Mouse (Mus musculus) liver, postnatal 0 days (tissue): ENCODE results near the gene Zfhx3. TPM values are rescaled to one million over a fixed set of nuclear protein-coding genes. Genes with fewer than 3 reads are reported as not detected.

Experiments
- ATAC-seq: fragments of 200-750 bp; cut with Nextera tagmentation; 2 replicates; pipeline ENCODE4 v1.8.0; 2017; ENCODE audit warnings: mild to moderate bottlenecking, moderate library complexity
- DNase-seq: peaks from one replicate; pipeline ENCODE4 v3.0.0-alpha.2; 2016
- H3K27ac ChIP-seq: fragments of 300-500 bp; sonication (generic); 2 replicates; pipeline ENCODE4 v1.5.1; 2014; ENCODE audit warnings: antibody characterized with exemption, moderate library complexity, mild to moderate bottlenecking, low read depth
- H3K27me3 ChIP-seq: fragments of 300-500 bp; sonication (generic); 2 replicates; pipeline ENCODE4 v1.6.1; 2014; ENCODE audit warnings: low read length, control low read depth, mixed read lengths; ENCODE audit not compliant: insufficient read depth
- H3K36me3 ChIP-seq: fragments of 300-500 bp; sonication (generic); replicated peaks from 2 replicates; pipeline ENCODE4 v1.6.1; 2014; ENCODE audit warnings: mild to moderate bottlenecking, control low read depth, low read length, moderate library complexity, mixed read lengths; ENCODE audit not compliant: insufficient read depth
- H3K4me1 ChIP-seq: fragments of 300-500 bp; sonication (generic); 2 replicates; pipeline ENCODE4 v1.6.1; 2014; ENCODE audit warnings: antibody characterized with exemption, mild to moderate bottlenecking, control low read depth; ENCODE audit not compliant: insufficient read depth
- H3K4me2 ChIP-seq: fragments of 300-500 bp; sonication (generic); 2 replicates; pipeline ENCODE4 v1.6.1; 2014; ENCODE audit warnings: low read depth, mild to moderate bottlenecking, low read length, moderate library complexity, mixed read lengths
- H3K4me3 ChIP-seq: fragments of 300-500 bp; sonication (generic); 2 replicates; pipeline ENCODE4 v1.5.1; 2014; ENCODE audit warnings: low read depth, low read length
- H3K9ac ChIP-seq: fragments of 300-500 bp; sonication (generic); replicated peaks from 2 replicates; pipeline ENCODE4 v1.6.1; 2014; ENCODE audit warnings: mild to moderate bottlenecking, moderate library complexity
- H3K9me3 ChIP-seq: fragments of 300-500 bp; sonication (generic); 2 replicates; pipeline ENCODE4 v1.6.1; 2016; ENCODE audit warnings: mild to moderate bottlenecking, control low read depth, low read length, mixed read lengths
- CTCF ChIP-seq: sonication (generic); IDR thresholded peaks from 2 replicates; pipeline ENCODE4 v1.5.1; 2016; ENCODE audit warnings: antibody characterized with exemption, low read depth
- EP300 ChIP-seq: IDR thresholded peaks from 2 replicates; pipeline ENCODE4 v1.6.1; 2016; ENCODE audit warnings: antibody characterized with exemption, low read depth, mild to moderate bottlenecking
- WGBS: fragments of 180-500 bp; shearing (Covaris S2); extraction: QIAGEN DNeasy Blood & Tissue Kit; methylation state at CpG from one replicate; pipeline ENCODE4 v1.1.7; 2014; ENCODE audit not compliant: insufficient replicate concordance; 5-methylcytosine and 5-hydroxymethylcytosine counted together
- polyA plus RNA-seq: library from polyadenylated mRNA; unstranded; fragments of >200 nt; fragmentation: Nextera tagmentation; extraction: Ambion mirVana; gene quantifications from 2 replicates; pipeline ENCODE4 v1.2.1, GENCODE M21; 2015

Gene Zfhx3
- polyA plus RNA-seq, 1 experiment from 2014 or later, result 1.2 TPM

DNA sequence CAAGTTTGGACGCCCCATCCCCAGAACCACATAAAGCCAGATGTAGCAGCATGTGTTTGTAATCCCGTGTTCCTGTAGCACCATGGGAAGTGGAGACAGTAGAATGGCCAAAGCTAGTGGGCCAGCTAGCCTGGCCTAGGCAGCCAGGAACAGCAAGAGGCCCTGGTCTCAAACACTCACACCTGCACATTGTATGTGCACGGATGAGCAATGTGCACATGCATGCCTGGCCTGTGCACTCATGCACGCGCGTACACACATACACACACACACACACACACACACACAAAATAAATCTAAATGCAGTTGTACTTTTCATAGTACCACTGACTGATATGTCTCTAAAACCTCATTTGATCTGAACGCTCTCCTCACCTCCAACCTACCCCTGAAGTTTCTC lies 938.9 kb downstream of the Zfhx3 start:
- DNase-seq (no peak), ATAC-seq (no peak)
- 86% methylated on average over 7 of the region's 7 CpGs for WGBS

DNA sequence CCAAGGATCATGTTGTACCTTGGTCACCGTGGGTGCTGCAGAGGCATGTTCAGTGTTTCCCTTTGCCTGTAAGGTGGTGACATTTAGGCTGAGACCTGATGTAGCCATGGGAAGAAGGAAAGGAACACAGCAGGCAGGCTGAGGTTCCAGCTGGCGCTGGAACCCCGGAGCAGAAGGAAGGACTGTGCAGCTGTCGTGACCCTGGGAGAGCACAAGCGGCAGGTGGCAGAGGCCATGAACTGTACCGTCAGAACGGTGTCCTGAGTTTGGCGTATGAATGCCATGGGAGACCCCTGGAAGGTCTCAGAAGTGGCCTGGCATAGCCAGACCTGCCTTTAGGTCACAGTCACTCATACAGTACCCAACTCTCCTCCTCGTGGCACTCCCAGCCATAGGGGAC lies 939.6 kb downstream of the Zfhx3 start:
- ATAC-seq, result no peak
- no peak overlapping the region for H3K4me2 ChIP-seq
- no peak overlapping the region for H3K27ac ChIP-seq
- H3K9ac ChIP-seq, result no peak overlapping the region
- no peak for TF ChIP-seq CTCF
- no peak for TF ChIP-seq EP300
- no peaks in the 10 kb centered on the region for H3K27me3 ChIP-seq
- DNase-seq, result no peak
- H3K4me3 ChIP-seq, result no peak overlapping the region
- H3K36me3 ChIP-seq, result 0 out of 2 replicates have a peak, but pooled peaks cover 2% of the 10 kb centered on the region
- WGBS, result 82% methylated on average over 9 of the region's 9 CpGs
- peaks cover 3% of the 10 kb centered on the region; the same call in 1 of the 2 replicates for H3K4me1 ChIP-seq
- H3K9me3 ChIP-seq, result no peaks in the 10 kb centered on the region

More for the DNA sequence above, 938.9 kb downstream of the Zfhx3 start:
- Histone ChIP-seq H3K4me2 (no peak overlapping the region), H3K36me3 (0 out of 2 replicates have a peak, but pooled peaks cover 2% of the 10 kb centered on the region), H3K4me3 (no peak overlapping the region), H3K4me1 (no peaks in the 10 kb centered on the region; the same call in 1 of the 2 replicates), H3K27ac (no peak overlapping the region), H3K9ac (no peak overlapping the region), H3K27me3 (no peaks in the 10 kb centered on the region), H3K9me3 (no peaks in the 10 kb centered on the region)
- TF ChIP-seq CTCF, result no peak
- TF ChIP-seq EP300, result no peak

DNA sequence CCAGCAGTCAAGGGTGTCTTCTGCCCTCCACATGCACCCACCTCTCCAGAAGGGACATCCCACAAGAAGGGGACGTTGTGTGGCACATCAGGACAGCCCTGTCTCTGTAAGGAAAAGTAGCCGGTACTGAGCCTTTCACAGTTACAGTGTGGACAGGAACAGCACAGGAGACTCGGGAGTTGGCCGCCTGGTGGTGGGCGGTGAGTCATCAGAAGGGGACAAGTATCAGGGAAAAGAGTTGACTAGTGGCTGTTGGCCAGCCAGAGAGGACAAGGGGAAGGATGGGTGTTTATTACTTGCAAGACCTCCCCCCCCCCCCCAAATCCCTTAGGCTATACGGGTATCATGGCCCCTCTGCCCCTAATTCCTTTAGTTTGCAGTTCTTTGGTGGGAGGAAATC lies 940.9 kb downstream of the Zfhx3 start:
- no peak overlapping the region for H3K4me3 ChIP-seq
- no peak overlapping the region for H3K27ac ChIP-seq
- H3K4me1 ChIP-seq, result peaks cover 4% of the 10 kb centered on the region; the same call in 1 of the 2 replicates
- ATAC-seq, result no peak
- TF ChIP-seq CTCF (no peak), EP300 (no peak)
- H3K9ac ChIP-seq, result no peak overlapping the region
- H3K9me3 ChIP-seq, result no peaks in the 10 kb centered on the region
- WGBS, result 66% methylated on average over 5 of the region's 6 CpGs
- DNase-seq, result no peak
- 0 out of 2 replicates have a peak, but pooled peaks cover 2% of the 10 kb centered on the region for H3K36me3 ChIP-seq
- no peak overlapping the region for H3K4me2 ChIP-seq
- no peaks in the 10 kb centered on the region for H3K27me3 ChIP-seq

DNA sequence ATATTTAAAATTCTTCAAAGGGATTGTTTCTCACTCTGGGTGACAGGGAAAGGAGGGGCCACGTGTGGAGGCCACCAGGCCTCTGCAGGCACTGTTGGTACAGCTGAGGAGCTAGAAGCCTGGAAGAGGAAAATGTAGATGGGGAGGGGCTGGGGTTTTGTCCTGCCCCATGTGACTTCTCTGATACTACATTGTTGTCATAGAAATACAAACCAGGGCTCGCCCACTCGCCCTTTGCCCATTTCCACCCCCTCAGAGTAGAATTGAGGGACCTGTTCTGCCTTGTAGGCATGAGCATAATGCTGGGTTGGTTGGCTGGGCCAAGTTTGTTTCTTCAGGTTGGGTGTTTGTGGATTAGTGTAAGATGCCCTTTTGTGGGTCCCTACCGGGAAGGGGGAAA lies 942.5 kb downstream of the Zfhx3 start:
- no peaks in the 10 kb centered on the region for H3K9me3 ChIP-seq
- peak overlapping the region; percentile 6; the same call in 1 of the 2 replicates for H3K27ac ChIP-seq
- DNase-seq, result no peak
- H3K27me3 ChIP-seq, result no peaks in the 10 kb centered on the region
- H3K9ac ChIP-seq, result no peak overlapping the region
- peaks cover 4% of the 10 kb centered on the region; the same call in 1 of the 2 replicates for H3K4me1 ChIP-seq
- 50% methylated on average over 4 of the region's 4 CpGs for WGBS
- no peak overlapping the region for H3K4me3 ChIP-seq
- no peak overlapping the region for H3K4me2 ChIP-seq
- no peaks in the 10 kb centered on the region for H3K36me3 ChIP-seq
- TF ChIP-seq EP300 (no peak), CTCF (no peak)
- ATAC-seq, result no peak

DNA sequence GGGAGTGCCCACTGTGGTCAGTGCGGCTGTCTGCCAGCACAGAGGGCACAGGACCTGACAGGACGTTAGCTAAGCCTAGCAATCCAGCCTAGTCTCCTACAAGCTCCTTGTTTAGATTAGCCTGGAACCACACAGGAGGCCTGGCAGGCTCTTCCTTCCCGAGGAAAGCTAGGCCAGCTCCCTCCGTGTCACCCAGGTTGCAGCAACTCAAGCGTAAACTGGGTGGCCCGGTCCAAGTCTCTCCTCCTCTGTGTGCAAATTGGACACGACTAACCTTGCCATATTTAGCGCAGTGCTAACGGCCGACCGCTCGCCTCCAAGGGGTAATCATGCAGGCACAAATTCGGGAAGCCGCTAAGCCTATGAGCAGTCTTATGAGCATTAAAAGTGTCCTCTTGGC lies 943.0 kb downstream of the Zfhx3 start:
- TF ChIP-seq EP300, result no peak
- TF ChIP-seq CTCF, result no peak
- Histone ChIP-seq H3K4me1 (peaks cover 4% of the 10 kb centered on the region; the same call in 1 of the 2 replicates), H3K27ac (peak overlapping the region; percentile 6; the same call in 1 of the 2 replicates), H3K36me3 (no peaks in the 10 kb centered on the region), H3K9ac (no peak overlapping the region), H3K4me2 (no peak overlapping the region), H3K4me3 (no peak overlapping the region), H3K9me3 (no peaks in the 10 kb centered on the region), H3K27me3 (no peaks in the 10 kb centered on the region)
- DNase-seq (no peak), ATAC-seq (no peak)
- WGBS, result 77% methylated on average over 14 of the region's 14 CpGs

DNA sequence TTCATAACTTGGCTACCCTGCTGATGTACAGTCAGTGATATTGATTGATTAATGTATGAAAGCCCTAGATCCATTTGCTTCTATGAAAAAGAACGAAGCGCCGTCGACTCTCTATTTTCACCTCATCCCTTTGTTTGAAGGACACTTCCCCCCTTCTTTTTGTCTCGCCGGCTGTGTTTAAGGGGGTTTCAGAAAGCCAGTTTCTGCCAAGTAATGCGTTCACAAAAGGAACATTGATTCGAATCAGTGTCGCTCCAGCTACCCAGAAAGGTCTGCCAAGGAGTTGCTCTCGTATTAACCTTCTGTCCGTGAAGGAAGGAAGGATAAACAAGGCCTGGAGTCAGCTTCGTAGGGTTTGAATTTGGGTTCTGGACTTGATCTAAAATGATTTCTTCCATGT lies 943.4 kb downstream of the Zfhx3 start:
- 84% methylated on average over 12 of the region's 12 CpGs for WGBS
- no peak overlapping the region for H3K27ac ChIP-seq
- TF ChIP-seq CTCF, result no peak
- TF ChIP-seq EP300, result no peak
- H3K9me3 ChIP-seq, result no peaks in the 10 kb centered on the region
- DNase-seq (no peak), ATAC-seq (no peak)
- no peaks in the 10 kb centered on the region for H3K27me3 ChIP-seq
- H3K4me2 ChIP-seq, result no peak overlapping the region
- H3K4me3 ChIP-seq, result no peak overlapping the region
- no peak overlapping the region for H3K9ac ChIP-seq
- peaks cover 4% of the 10 kb centered on the region; the same call in 1 of the 2 replicates for H3K4me1 ChIP-seq
- H3K36me3 ChIP-seq, result no peaks in the 10 kb centered on the region
